Mouse (Mus musculus) MEL (cell line): ENCODE results near the gene Exd2. TPM values are rescaled to one million over a fixed set of nuclear protein-coding genes. Genes with fewer than 3 reads are reported as not detected.
A peak's percentile ranks its signal among the peaks of the same experiment; 100 is the strongest.

Experiments
- DNase-seq: peaks from one replicate; pipeline ENCODE4 v3.0.0; 2011; ENCODE audit warnings: low read depth, low spot score
- H3K27ac ChIP-seq: 2 replicates; pipeline ENCODE4 v1.5.1; 2012; ENCODE audit warnings: low read depth, mild to moderate bottlenecking, control low read depth, low read length, moderate library complexity; ENCODE audit not compliant: control insufficient read depth
- H3K27me3 ChIP-seq, 2 experiments: fragments of 150-350 bp in 1 of 2; sonication (generic) in 1 of 2; 2 replicates each; pipeline ENCODE4 v1.6.1; 2012; ENCODE audit warnings: low read length in 2 of 2, mild to moderate bottlenecking in 2 of 2, improper control_type of control experiment in 1 of 2, moderate library complexity in 1 of 2; ENCODE audit not compliant: insufficient read depth in 2 of 2, control insufficient read depth in 1 of 2
- H3K36me3 ChIP-seq, 2 experiments: 2 replicates each; pipeline ENCODE4 v1.6.1; 2012 to 2014; ENCODE audit warnings: low read length in 2 of 2, improper control_type of control experiment in 1 of 2, inconsistent platforms in 1 of 2, mild to moderate bottlenecking in 1 of 2; ENCODE audit not compliant: insufficient read depth in 2 of 2, control insufficient read depth in 1 of 2
- H3K4me1 ChIP-seq, 2 experiments: fragments of 150-350 bp in 1 of 2; sonication (generic) in 1 of 2; 2 replicates each; pipeline ENCODE4 v1.6.1; 2012; ENCODE audit warnings: low read length in 2 of 2, improper control_type of control experiment in 1 of 2, mild to moderate bottlenecking in 1 of 2; ENCODE audit not compliant: insufficient read depth in 2 of 2, control insufficient read depth in 1 of 2
- H3K4me3 ChIP-seq, 2 experiments: fragments of 150-350 bp in 1 of 2; sonication (generic) in 1 of 2; 2 replicates each; pipeline ENCODE4 v1.5.1; 2012; ENCODE audit warnings: low read depth in 2 of 2, low read length in 2 of 2, mild to moderate bottlenecking in 2 of 2, moderate library complexity in 2 of 2, control low read depth in 1 of 2, improper control_type of control experiment in 1 of 2; ENCODE audit not compliant: control insufficient read depth in 1 of 2, insufficient read depth in 1 of 2
- H3K79me2 ChIP-seq: 2 replicates; pipeline ENCODE4 v1.6.1; 2012; ENCODE audit warnings: mild to moderate bottlenecking, low read length, moderate library complexity; ENCODE audit not compliant: control insufficient read depth, poor library complexity, insufficient read depth
- H3K9ac ChIP-seq: 2 replicates; pipeline ENCODE4 v1.6.1; 2012; ENCODE audit warnings: low read depth, mild to moderate bottlenecking, control low read depth, low read length, moderate library complexity; ENCODE audit not compliant: control insufficient read depth, poor library complexity, severe bottlenecking
- H3K9me3 ChIP-seq: fragments of 150-350 bp; sonication (generic); replicated peaks from 2 replicates; pipeline ENCODE4 v1.6.1; 2012; ENCODE audit warnings: mild to moderate bottlenecking, low read length, improper control_type of control experiment, moderate library complexity; ENCODE audit not compliant: insufficient read depth
- CHD2 ChIP-seq: IDR thresholded peaks from 2 replicates; pipeline ENCODE4 v1.6.1; 2011; ENCODE audit warnings: low read length, improper control_type of control experiment
- CTCF ChIP-seq, 3 experiments: IDR thresholded peaks in 2 of 3; conservative IDR thresholded peaks in 1 of 3; 2 replicates each; pipeline ENCODE4 v1.5.1; 2011 to 2012; ENCODE audit warnings: low read length in 3 of 3, low read depth in 2 of 3, mild to moderate bottlenecking in 2 of 3, improper control_type of control experiment in 1 of 3, inconsistent platforms in 1 of 3, mixed read lengths in 1 of 3, moderate library complexity in 1 of 3; ENCODE audit not compliant: control insufficient read depth in 1 of 3, insufficient read depth in 1 of 3, poor library complexity in 1 of 3, severe bottlenecking in 1 of 3
- E2F4 ChIP-seq: IDR thresholded peaks from 2 replicates; pipeline ENCODE4 v1.6.1; 2011; ENCODE audit warnings: low read depth, low read length, improper control_type of control experiment, borderline replicate concordance
- ELF1 ChIP-seq: IDR thresholded peaks from 2 replicates; pipeline ENCODE4 v1.6.1; 2014; ENCODE audit warnings: low read depth, mild to moderate bottlenecking, inconsistent platforms, low read length, improper control_type of control experiment, moderate library complexity
- EP300 ChIP-seq, 2 experiments: IDR thresholded peaks; 2 replicates each; pipeline ENCODE4 v1.6.1; 2011; ENCODE audit warnings: improper control_type of control experiment in 2 of 2, low read length in 2 of 2, low read depth in 1 of 2, mild to moderate bottlenecking in 1 of 2
- KAT2A ChIP-seq: conservative IDR thresholded peaks from 2 replicates; pipeline ENCODE4 v1.6.1; 2012; ENCODE audit warnings: low read depth, low read length, improper control_type of control experiment, inconsistent platforms
- MAZ ChIP-seq: IDR thresholded peaks from 2 replicates; pipeline ENCODE4 v1.6.1; 2012; ENCODE audit warnings: low read depth, mild to moderate bottlenecking, inconsistent platforms, low read length, improper control_type of control experiment
- MYC ChIP-seq: IDR thresholded peaks from 2 replicates; pipeline ENCODE4 v1.6.1; 2011; ENCODE audit warnings: low read depth, mild to moderate bottlenecking, low read length, improper control_type of control experiment, moderate library complexity
- POLR2AphosphoS5 ChIP-seq: IDR thresholded peaks from 2 replicates; pipeline ENCODE4 v1.6.1; 2012; ENCODE audit warnings: low read depth, borderline replicate concordance, mild to moderate bottlenecking, inconsistent platforms, low read length, moderate library complexity, mixed read lengths
- RAD21 ChIP-seq: IDR thresholded peaks from 2 replicates; pipeline ENCODE4 v1.6.1; 2011; ENCODE audit warnings: mild to moderate bottlenecking, low read depth, low read length, improper control_type of control experiment
- SIN3A ChIP-seq: IDR thresholded peaks from 2 replicates; pipeline ENCODE4 v1.6.1; 2012; ENCODE audit warnings: low read length, improper control_type of control experiment, inconsistent platforms
- SMC3 ChIP-seq: IDR thresholded peaks from 2 replicates; pipeline ENCODE4 v1.6.1; 2011; ENCODE audit warnings: low read depth, low read length, improper control_type of control experiment
- TAL1 ChIP-seq: IDR thresholded peaks from 2 replicates; pipeline ENCODE4 v1.6.1; 2012; ENCODE audit warnings: mild to moderate bottlenecking, inconsistent platforms, low read length, moderate library complexity, mixed read lengths
- UBTF ChIP-seq: IDR thresholded peaks from 2 replicates; pipeline ENCODE4 v1.6.1; 2012; ENCODE audit warnings: low read depth, mild to moderate bottlenecking, inconsistent platforms, low read length, improper control_type of control experiment, moderate library complexity, borderline replicate concordance; ENCODE audit not compliant: insufficient read depth
- ZC3H11A ChIP-seq: IDR thresholded peaks from 2 replicates; pipeline ENCODE4 v1.6.1; 2012; ENCODE audit warnings: low read depth, mild to moderate bottlenecking, inconsistent platforms, low read length, improper control_type of control experiment
- ZNF384 ChIP-seq: IDR thresholded peaks from 2 replicates; pipeline ENCODE4 v1.6.1; 2012; ENCODE audit warnings: low read depth, mild to moderate bottlenecking, inconsistent platforms, low read length, improper control_type of control experiment
- polyA plus RNA-seq, 2 experiments: library from polyadenylated mRNA; stranded (reverse) in 1 of 2; unstranded in 1 of 2; fragments of >175 nt in 1 of 2; fragments of >200 nt in 1 of 2; gene quantifications; 2 replicates each; pipeline versions ENCODE4 v1.2.1 to v1.2.4; 2012; ENCODE audit warnings: low replicate concordance in 2 of 2, low read depth in 1 of 2; ENCODE audit not compliant: insufficient read length in 2 of 2, insufficient read depth in 1 of 2, missing spikeins in 1 of 2
- total RNA-seq: library from RNA; depleted of rRNA; stranded (reverse); fragments of 300-350 nt; gene quantifications from 2 replicates; pipeline ENCODE4 v1.2.3, GENCODE M21; 2012

Exd2 gene
- total and polyA plus RNA-seq, 3 experiments, result 9.6 to 12.8 TPM; not detected in 1

GRCm38 (mm10) chr12:80493311-80493710 is 30.4 kb downstream of the Exd2 start:
- no peaks in the 10 kb centered on the region for H3K36me3 ChIP-seq
- no peaks in the 10 kb centered on the region for H3K79me2 ChIP-seq
- TF ChIP-seq CTCF (IDR thresholded peaks at IDR 0.05 in 2 of 3, conservative IDR thresholded peaks at IDR 0.05 in 1 of 3; ENCODE audit: control insufficient read depth in 1 of 3, insufficient read depth in 1 of 3, low read depth in 2 of 3, low read length in 3 of 3, poor library complexity in 1 of 3, severe bottlenecking in 1 of 3) (peak in 2 of 3 experiments; percentile 15 to 35; a peak in 2 of 6 replicates), SMC3 (peak; percentile 23), RAD21 (peak; percentile 8), POLR2AphosphoS5 (no peak)
- H3K27me3 ChIP-seq, result no peaks in the 10 kb centered on the region
- H3K4me1 ChIP-seq, result no peaks in the 10 kb centered on the region
- H3K9ac ChIP-seq, result no peak overlapping the region
- no peak overlapping the region for H3K27ac ChIP-seq
- DNase-seq, result peak; percentile 41
- no peak overlapping the region for H3K4me3 ChIP-seq
- H3K9me3 ChIP-seq, result no peaks in the 10 kb centered on the region

GRCm38 (mm10) chr12:80495691-80496090 is 32.8 kb downstream of the Exd2 start:
- no peak for DNase-seq
- H3K27me3 ChIP-seq, result no peaks in the 10 kb centered on the region
- no peaks in the 10 kb centered on the region for H3K4me1 ChIP-seq
- no peak for TF ChIP-seq EP300 (IDR thresholded peaks at IDR 0.05; ENCODE audit: low read depth in 1 of 2, low read length in 2 of 2)
- TF ChIP-seq SMC3, result no peak
- TF ChIP-seq RAD21, result no peak
- no peak for TF ChIP-seq CHD2
- no peak for TF ChIP-seq SIN3A
- no peak for TF ChIP-seq MAZ
- TF ChIP-seq, all 39 proteins: peak for 0
- Histone ChIP-seq H3K36me3 (no peaks in the 10 kb centered on the region), H3K79me2 (no peaks in the 10 kb centered on the region), H3K4me3 (no peak overlapping the region), H3K9me3 (no peaks in the 10 kb centered on the region), H3K9ac (no peak overlapping the region), H3K27ac (no peak overlapping the region)

- Histone ChIP-seq H3K27ac (no peak overlapping the region), H3K4me1 (no peaks in the 10 kb centered on the region), H3K9ac (no peak overlapping the region), H3K27me3 (no peaks in the 10 kb centered on the region), H3K36me3 (no peaks in the 10 kb centered on the region), H3K4me3 (no peak overlapping the region), H3K79me2 (no peaks in the 10 kb centered on the region), H3K9me3 (no peaks in the 10 kb centered on the region)
- TF ChIP-seq MYC (no peak), SMC3 (peak; percentile 28; the same call in 1 of the 2 replicates), CTCF (IDR thresholded peaks at IDR 0.05 in 2 of 3, conservative IDR thresholded peaks at IDR 0.05 in 1 of 3; ENCODE audit: control insufficient read depth in 1 of 3, insufficient read depth in 1 of 3, low read depth in 2 of 3, low read length in 3 of 3, poor library complexity in 1 of 3, severe bottlenecking in 1 of 3) (peak in 2 of 3 experiments; percentile 11 to 36; a peak in 2 of 6 replicates), E2F4 (no peak), ZNF384 (no peak), KAT2A (no peak), TAL1 (no peak), UBTF (no peak), ZC3H11A (no peak), RAD21 (peak; percentile 34), ELF1 (no peak)
- no peak for DNase-seq
Measured at GRCm38 (mm10) chr12:80498356-80498755, 35.5 kb downstream of the Exd2 start.
